Mouse (Mus musculus): ENCODE measurements at regions not wholly inside any gene's neighbourhood (a gene's known extent, or its start where the extent isn't known, plus 50 kb on each side); places are given as distances from the start of the nearest gene placed in this dataset.

GRCm38 (mm10) chr7:58557535-58557934 is 98.4 kb upstream of the Atp10a start:
- no peak for DNase-seq (ENCODE audit: low spot score in 2 of 2)
- intact Hi-C loops (cut with DNase I) = no loop called here

- no peak for DNase-seq (ENCODE audit: low spot score in 2 of 2)
- intact Hi-C loops (cut with DNase I) = no loop called here
Measured at GRCm38 (mm10) chr7:58568807-58569206, 87.2 kb upstream of the Atp10a start.

- intact Hi-C loops (cut with DNase I) = loop anchor here (10.0 kb wide), 4 partner anchors 160 to 490 kb away; no protein-coding TSS in a partner anchor
- DNase-seq (ENCODE audit: low spot score in 2 of 2) = peak; percentile 43 to 55
Measured at GRCm38 (mm10) chr7:58584241-58584820, 71.6 kb upstream of the Atp10a start.

GRCm38 (mm10) chr7:58585626-58586256 is 70.2 kb upstream of the Atp10a start:
- no peak for DNase-seq (ENCODE audit: low spot score in 2 of 2)
- intact Hi-C loops (cut with DNase I) = loop anchor here (10.0 kb wide), 4 partner anchors 159 to 489 kb away; no protein-coding TSS in a partner anchor

- intact Hi-C loops (cut with DNase I) = no loop called here
- peak in 1 of 2 experiments; percentile 3 for DNase-seq (ENCODE audit: low spot score in 2 of 2)
Measured at GRCm38 (mm10) chr7:58595951-58596350, 60.0 kb upstream of the Atp10a start.

Measured in left cerebral cortex, postnatal 14 days (tissue).